Mouse (Mus musculus) midbrain, embryonic 15.5 days (tissue): ENCODE measurements around the gene Slc5a8. TPM values are rescaled to one million over a fixed set of nuclear protein-coding genes. Genes with fewer than 3 reads are reported as not detected.

ENCODE experiments used
- ATAC-seq: fragments of 200-750 bp; cut with Nextera tagmentation; replicated peaks from 2 replicates; pipeline ENCODE4 v1.8.0; 2017; ENCODE audit warnings: moderate TSS enrichment
- H3K27ac ChIP-seq: fragments of 300-500 bp; sonication (generic); 2 replicates; pipeline ENCODE4 v1.5.1; 2015; ENCODE audit warnings: mild to moderate bottlenecking, inconsistent platforms
- H3K27me3 ChIP-seq: fragments of 300-500 bp; sonication (generic); replicated peaks from 2 replicates; pipeline ENCODE4 v1.6.1; 2015; ENCODE audit warnings: inconsistent platforms
- H3K36me3 ChIP-seq: fragments of 300-500 bp; sonication (generic); replicated peaks from 2 replicates; pipeline ENCODE4 v1.6.1; 2015; ENCODE audit warnings: inconsistent platforms
- H3K4me1 ChIP-seq: fragments of 300-500 bp; sonication (generic); 2 replicates; pipeline ENCODE4 v1.6.1; 2015; ENCODE audit warnings: inconsistent platforms
- H3K4me2 ChIP-seq: fragments of 300-500 bp; sonication (generic); 2 replicates; pipeline ENCODE4 v1.6.1; 2015; ENCODE audit warnings: inconsistent platforms, mild to moderate bottlenecking, moderate library complexity
- H3K4me3 ChIP-seq: fragments of 300-500 bp; sonication (generic); 2 replicates; pipeline ENCODE4 v1.5.1; 2015; ENCODE audit warnings: mild to moderate bottlenecking, inconsistent platforms
- H3K9ac ChIP-seq: fragments of 300-500 bp; sonication (generic); 2 replicates; pipeline ENCODE4 v1.6.1; 2015; ENCODE audit warnings: mild to moderate bottlenecking, inconsistent platforms
- H3K9me3 ChIP-seq: fragments of 300-500 bp; sonication (generic); 2 replicates; pipeline ENCODE4 v1.6.1; 2016; ENCODE audit warnings: inconsistent platforms
- WGBS: fragments of 180-500 bp; shearing (Covaris S2); methylation state at CpG from one replicate; pipeline ENCODE4 v1.1.7; 2015; ENCODE audit warnings: mixed read lengths; 5-methylcytosine and 5-hydroxymethylcytosine counted together
- polyA plus RNA-seq: library from polyadenylated mRNA; unstranded; fragments of >200 nt; fragmentation: Nextera tagmentation; extraction: Ambion mirVana; gene quantifications from 2 replicates; pipeline ENCODE4 v1.2.1, GENCODE M21; 2015

Slc5a8 gene
- polyA plus RNA-seq, result 0.10 and 0.15 TPM in 2 replicates

GRCm38 (mm10) chr10:88885632-88886090 is at the start of gene Slc5a8:
Gene Slc5a8 (plus strand): TSS chr10:88885992.
- H3K27ac ChIP-seq, result no peak within 1 kb of the TSS
- peak; percentile 66 for ATAC-seq
- H3K27me3 ChIP-seq, result peaks cover 26% of the 10 kb centered on the region
- H3K9me3 ChIP-seq, result no peaks in the 10 kb centered on the region
- 3% methylated on average over 31 of the region's 31 CpGs for WGBS
- peak within 1 kb of the TSS; percentile 69 for H3K4me2 ChIP-seq
- 0 out of 2 replicates have a peak within 1 kb of the TSS, but pooled peaks have one; percentile 8 for H3K9ac ChIP-seq
- H3K36me3 ChIP-seq, result no peaks in the 10 kb centered on the region
- H3K4me1 ChIP-seq, result peaks cover 11% of the 10 kb centered on the region
- peak within 1 kb of the TSS; percentile 42 for H3K4me3 ChIP-seq

DNA sequence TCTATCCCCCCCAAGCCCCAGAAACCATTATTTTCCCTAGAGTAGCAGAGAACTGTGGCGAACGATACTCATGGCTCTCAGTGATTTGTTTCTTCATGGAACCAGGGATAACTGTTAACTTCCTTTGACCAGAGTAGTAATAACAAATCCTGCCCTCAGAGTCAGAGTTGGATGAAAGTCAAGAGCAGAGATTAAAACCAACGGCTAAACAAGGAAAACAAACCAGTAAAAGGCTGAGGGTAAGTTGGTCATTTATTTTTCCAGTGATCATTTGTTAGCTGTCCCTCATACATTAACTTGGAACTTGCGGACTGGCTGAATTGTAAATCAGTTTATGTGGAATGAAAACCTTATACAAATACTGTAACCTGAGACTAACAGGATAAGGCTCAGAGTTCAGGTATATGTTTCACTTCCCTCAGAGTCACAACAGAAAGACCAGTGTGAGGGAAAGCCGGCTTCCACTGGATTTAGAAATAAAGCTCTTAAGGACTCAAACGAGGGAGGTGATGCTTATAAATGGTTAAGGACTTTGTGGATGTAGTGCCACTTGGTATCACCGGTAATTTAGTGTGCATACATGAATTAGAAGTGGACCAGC is 36.8 kb upstream of the Slc5a8 start:
- Histone ChIP-seq H3K4me1 (no peaks in the 10 kb centered on the region), H3K4me3 (no peak overlapping the region), H3K27ac (no peak overlapping the region), H3K9ac (no peak overlapping the region), H3K27me3 (no peaks in the 10 kb centered on the region), H3K36me3 (no peaks in the 10 kb centered on the region), H3K4me2 (no peak overlapping the region), H3K9me3 (no peaks in the 10 kb centered on the region)
- ATAC-seq, result no peak
- 87% methylated on average over 7 of the region's 7 CpGs for WGBS

GRCm38 (mm10) chr10:88849976-88850375 is 35.8 kb upstream of the Slc5a8 start:
- no peak for ATAC-seq
- Histone ChIP-seq H3K4me3 (no peak overlapping the region), H3K27ac (no peak overlapping the region), H3K9ac (no peak overlapping the region), H3K27me3 (no peaks in the 10 kb centered on the region), H3K4me2 (no peak overlapping the region), H3K9me3 (no peaks in the 10 kb centered on the region), H3K4me1 (no peaks in the 10 kb centered on the region), H3K36me3 (no peaks in the 10 kb centered on the region)
- 85% methylated on average over 4 of the region's 4 CpGs for WGBS

GRCm38 (mm10) chr10:88853326-88853725 is 32.5 kb upstream of the Slc5a8 start:
- no peak overlapping the region for H3K9ac ChIP-seq
- no peak overlapping the region for H3K27ac ChIP-seq
- no peak overlapping the region for H3K4me2 ChIP-seq
- no peaks in the 10 kb centered on the region for H3K36me3 ChIP-seq
- no peaks in the 10 kb centered on the region for H3K9me3 ChIP-seq
- no peak for ATAC-seq
- WGBS, result 90% methylated on average over 7 of the region's 7 CpGs
- H3K4me1 ChIP-seq, result no peaks in the 10 kb centered on the region
- no peaks in the 10 kb centered on the region for H3K27me3 ChIP-seq
- H3K4me3 ChIP-seq, result no peak overlapping the region

GRCm38 (mm10) chr10:88860911-88861310 is 24.9 kb upstream of the Slc5a8 start:
- Histone ChIP-seq H3K4me1 (no peaks in the 10 kb centered on the region), H3K27me3 (no peaks in the 10 kb centered on the region), H3K9me3 (no peaks in the 10 kb centered on the region), H3K4me2 (no peak overlapping the region), H3K27ac (no peak overlapping the region), H3K4me3 (no peak overlapping the region), H3K36me3 (no peaks in the 10 kb centered on the region), H3K9ac (no peak overlapping the region)
- WGBS, result 71% methylated on average over 3 of the region's 3 CpGs
- ATAC-seq, result no peak

- no peak overlapping the region for H3K4me3 ChIP-seq
- no peak for ATAC-seq
- no peaks in the 10 kb centered on the region for H3K4me1 ChIP-seq
- H3K27ac ChIP-seq, result no peak overlapping the region
- H3K4me2 ChIP-seq, result no peak overlapping the region
- H3K27me3 ChIP-seq, result no peaks in the 10 kb centered on the region
- no peaks in the 10 kb centered on the region for H3K9me3 ChIP-seq
- no peaks in the 10 kb centered on the region for H3K36me3 ChIP-seq
- no peak overlapping the region for H3K9ac ChIP-seq
Measured at GRCm38 (mm10) chr10:88861416-88861815, 24.4 kb upstream of the Slc5a8 start.

DNA sequence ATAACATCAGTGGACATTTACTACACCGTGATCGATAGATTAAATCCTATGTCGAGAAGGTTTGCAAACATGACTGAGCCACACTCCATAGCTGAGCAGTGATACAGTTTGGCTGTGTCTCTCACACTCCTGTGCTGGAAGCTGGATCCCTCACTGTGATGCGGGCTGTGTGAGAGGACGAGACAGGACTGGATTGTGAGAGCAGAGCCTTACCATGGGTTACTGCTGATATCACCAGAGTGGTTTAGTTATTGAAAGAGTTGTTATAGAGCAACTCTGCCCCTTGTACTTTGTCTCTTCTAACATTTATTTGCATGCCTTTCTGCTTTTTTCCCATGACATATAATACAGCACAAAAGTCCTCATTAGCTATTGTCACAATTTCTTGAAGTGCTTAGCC is 23.5 kb upstream of the Slc5a8 start:
- no peaks in the 10 kb centered on the region for H3K27me3 ChIP-seq
- H3K4me2 ChIP-seq, result no peak overlapping the region
- H3K4me3 ChIP-seq, result no peak overlapping the region
- no peaks in the 10 kb centered on the region for H3K9me3 ChIP-seq
- no peaks in the 10 kb centered on the region for H3K4me1 ChIP-seq
- H3K9ac ChIP-seq, result no peak overlapping the region
- no peak overlapping the region for H3K27ac ChIP-seq
- ATAC-seq, result no peak
- WGBS, result 95% methylated on average over 5 of the region's 5 CpGs
- H3K36me3 ChIP-seq, result no peaks in the 10 kb centered on the region

- H3K4me1 ChIP-seq, result no peaks in the 10 kb centered on the region
- no peaks in the 10 kb centered on the region for H3K36me3 ChIP-seq
- no peaks in the 10 kb centered on the region for H3K9me3 ChIP-seq
- no peak overlapping the region for H3K27ac ChIP-seq
- no peak for ATAC-seq
- no peak overlapping the region for H3K4me3 ChIP-seq
- no peak overlapping the region for H3K4me2 ChIP-seq
- WGBS, result 69% methylated on average over 2 of the region's 2 CpGs
- no peaks in the 10 kb centered on the region for H3K27me3 ChIP-seq
- H3K9ac ChIP-seq, result no peak overlapping the region
Measured at GRCm38 (mm10) chr10:88866017-88866416, 19.8 kb upstream of the Slc5a8 start.

DNA sequence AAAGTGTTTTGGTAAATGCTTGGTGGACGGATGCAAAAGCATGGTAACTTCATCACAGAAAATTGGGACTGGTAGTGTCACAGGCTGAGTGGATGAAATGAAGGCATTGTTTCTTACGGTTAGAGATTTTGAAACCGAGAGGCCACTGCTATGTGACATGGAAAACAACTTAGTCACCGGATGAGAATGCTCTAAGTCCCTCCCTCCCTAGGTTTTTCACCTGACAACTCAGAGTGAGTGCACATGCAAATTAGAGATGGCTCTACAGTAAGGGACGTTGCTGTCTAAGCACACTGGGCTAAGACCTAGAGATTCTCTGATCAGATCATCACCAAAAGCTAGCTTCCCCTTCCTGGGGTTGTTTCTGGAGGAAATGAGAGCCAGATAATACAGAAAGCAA is 10.9 kb upstream of the Slc5a8 start:
- Histone ChIP-seq H3K4me2 (no peak overlapping the region), H3K4me1 (no peaks in the 10 kb centered on the region), H3K27ac (no peak overlapping the region), H3K36me3 (no peaks in the 10 kb centered on the region), H3K9me3 (no peaks in the 10 kb centered on the region), H3K27me3 (no peaks in the 10 kb centered on the region), H3K9ac (no peak overlapping the region), H3K4me3 (no peak overlapping the region)
- WGBS, result 72% methylated on average over 5 of the region's 5 CpGs
- no peak for ATAC-seq

DNA sequence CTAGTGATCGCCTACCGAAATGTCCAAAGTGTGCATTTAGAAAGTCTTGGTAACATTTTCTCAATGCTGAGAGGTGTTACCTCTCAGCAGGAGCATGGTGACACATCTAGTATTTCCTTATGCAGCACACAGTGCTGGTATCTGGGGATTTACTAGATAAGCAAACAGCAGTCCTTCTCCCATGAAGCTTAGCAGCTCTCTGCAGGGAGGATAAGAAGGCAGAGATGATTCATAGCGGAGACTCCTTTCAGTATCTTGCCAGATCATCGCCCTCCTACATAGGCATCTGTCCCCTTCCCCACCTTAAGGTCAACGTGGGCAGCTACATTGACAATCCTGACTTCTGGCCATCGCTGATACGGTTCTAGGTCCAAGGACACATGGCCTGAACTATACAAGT is 8.4 kb upstream of the Slc5a8 start:
- ATAC-seq, result no peak
- Histone ChIP-seq H3K4me3 (no peak overlapping the region), H3K4me1 (no peaks in the 10 kb centered on the region), H3K9ac (no peak overlapping the region), H3K27me3 (no peaks in the 10 kb centered on the region), H3K27ac (no peak overlapping the region), H3K36me3 (no peaks in the 10 kb centered on the region), H3K4me2 (no peak overlapping the region), H3K9me3 (no peaks in the 10 kb centered on the region)
- WGBS, result 82% methylated on average over 7 of the region's 7 CpGs

DNA sequence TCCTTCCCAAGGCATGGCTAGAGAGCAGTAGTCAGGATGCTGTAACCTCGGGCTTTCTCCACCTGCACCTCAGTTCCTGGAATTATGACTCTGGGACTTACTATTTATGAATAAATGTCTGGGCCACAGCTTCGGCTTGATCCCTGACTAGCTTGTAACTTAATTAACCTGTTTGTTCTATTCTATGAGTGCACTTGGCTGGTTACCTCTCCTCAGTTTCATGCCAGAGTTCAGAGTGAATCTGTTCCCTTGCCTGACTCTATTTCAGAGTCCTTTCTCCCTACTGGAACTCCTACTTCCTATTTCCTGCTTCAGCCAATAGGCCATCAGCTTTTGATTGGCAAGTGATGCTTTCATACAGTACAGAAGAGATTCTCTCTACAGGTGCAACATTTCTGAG is 2.1 kb upstream of the Slc5a8 start:
- peaks cover 26% of the 10 kb centered on the region for H3K27me3 ChIP-seq
- WGBS, result 84% methylated on average over 2 of the region's 2 CpGs
- H3K4me2 ChIP-seq, result no peak overlapping the region
- H3K9ac ChIP-seq, result no peak overlapping the region
- H3K4me3 ChIP-seq, result no peak overlapping the region
- peaks cover 11% of the 10 kb centered on the region for H3K4me1 ChIP-seq
- H3K36me3 ChIP-seq, result no peaks in the 10 kb centered on the region
- H3K9me3 ChIP-seq, result no peaks in the 10 kb centered on the region
- no peak overlapping the region for H3K27ac ChIP-seq
- no peak for ATAC-seq

DNA sequence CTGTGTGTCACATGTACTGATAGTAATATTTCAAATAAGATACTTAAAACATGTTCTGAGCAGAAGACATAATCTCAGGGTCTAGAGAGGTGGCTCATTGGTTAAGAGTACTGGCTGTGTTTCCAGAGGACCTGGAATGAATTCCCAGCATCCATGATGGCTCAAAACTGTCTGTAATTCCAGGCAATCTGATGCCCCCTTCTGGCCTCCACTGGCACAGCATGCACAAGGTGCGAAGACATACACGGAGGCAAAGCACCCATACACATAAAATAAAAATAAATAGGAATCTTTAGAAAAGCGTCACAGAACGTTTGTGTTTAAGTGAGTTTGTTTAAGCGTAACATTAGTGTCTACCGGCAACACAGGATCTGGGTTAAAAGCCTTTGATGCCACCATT is 956 bp upstream of the Slc5a8 start:
- H3K4me2 ChIP-seq, result no peak overlapping the region
- 82% methylated on average over 6 of the region's 6 CpGs for WGBS
- no peak for ATAC-seq

DNA sequence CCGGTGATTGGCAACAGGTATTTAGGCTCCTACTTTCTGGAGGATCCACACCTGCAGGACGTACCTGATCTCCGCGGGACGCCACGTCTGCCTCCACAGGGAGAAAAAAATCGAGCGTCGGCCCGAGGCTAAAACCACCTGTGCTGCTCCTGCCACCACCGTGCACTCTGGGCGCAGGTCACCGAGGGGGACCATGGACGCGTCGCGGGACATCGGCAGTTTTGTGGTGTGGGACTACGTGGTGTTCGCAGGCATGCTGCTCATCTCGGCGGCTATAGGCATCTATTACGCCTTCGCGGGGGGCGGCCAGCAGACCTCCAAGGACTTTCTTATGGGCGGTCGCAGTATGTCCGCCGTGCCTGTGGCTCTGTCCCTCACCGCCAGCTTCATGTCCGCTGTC is 322 bp downstream of the Slc5a8 start:
- Histone ChIP-seq H3K9me3 (no peaks in the 10 kb centered on the region), H3K9ac (0 out of 2 replicates have a peak overlapping the region, but pooled peaks have one; percentile 8), H3K27ac (no peak overlapping the region), H3K36me3 (no peaks in the 10 kb centered on the region), H3K4me2 (peak overlapping the region; percentile 69), H3K4me1 (peaks cover 11% of the 10 kb centered on the region), H3K27me3 (peaks cover 26% of the 10 kb centered on the region), H3K4me3 (peak overlapping the region; percentile 42)
- peak; percentile 39; the same call in 1 of the 2 replicates for ATAC-seq
- 2% methylated on average over 32 of the region's 32 CpGs for WGBS

More for the DNA sequence above, 956 bp upstream of the Slc5a8 start:
- peaks cover 26% of the 10 kb centered on the region for H3K27me3 ChIP-seq
- peaks cover 11% of the 10 kb centered on the region for H3K4me1 ChIP-seq
- no peak overlapping the region for H3K4me3 ChIP-seq
- no peaks in the 10 kb centered on the region for H3K36me3 ChIP-seq
- no peak overlapping the region for H3K27ac ChIP-seq
- no peak overlapping the region for H3K9ac ChIP-seq
- H3K9me3 ChIP-seq, result no peaks in the 10 kb centered on the region
